Comparison of ENCODE assay signal across 20 mouse cellular contexts in the genomic region with DNA sequence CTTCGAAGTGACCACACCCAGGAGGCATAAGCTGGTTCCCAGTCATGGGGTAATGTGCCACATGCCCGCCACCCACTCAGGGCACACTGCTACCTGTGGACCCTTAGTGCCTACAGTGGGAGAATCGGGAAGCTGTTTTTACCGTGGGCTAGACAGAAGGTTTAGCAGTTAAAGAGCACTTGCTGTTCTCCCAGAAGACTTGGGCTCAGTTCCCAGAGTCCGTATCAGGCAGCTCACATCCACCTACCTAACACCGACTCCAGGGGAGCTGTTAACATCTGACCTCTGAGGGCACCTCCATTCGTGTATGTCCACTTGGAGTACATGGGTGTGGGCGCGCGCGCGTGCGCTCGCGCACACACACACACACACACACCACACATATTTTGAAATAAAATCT. TPM values are rescaled to one million over a fixed set of nuclear protein-coding genes. Genes with fewer than 3 reads are reported as not detected.
DNase-seq lines count a peak whose midpoint lies in the region; ATAC-seq lines count a peak whose summit lies in the region.
"Had no signal": no experiment of that assay in that cellular context is flagged by ENCODE, and none has a peak within 500 bp of the region (broad histone marks: within the 10 kb centered on the region; RNA-seq: fewer than 3 reads in every experiment).

No protein-coding gene starts in this region.

- ATAC-seq in cerebellum, adult (ENCODE audit: insufficient number of reproducible peaks, low FRiP score, low TSS enrichment), result no peak
- ATAC-seq in megakaryocyte, adult 5-6 weeks (ENCODE audit: poor library complexity, severe bottlenecking), result no peak
- ATAC-seq in erythroid progenitor cell, adult 5-6 weeks (replicated peaks; ENCODE audit: low FRiP score, poor library complexity, severe bottlenecking), result no peak
- ATAC-seq: intestine, postnatal 0 days; liver, embryonic 12.5 days; midbrain, embryonic 15.5 days had no signal

- 84% methylated on average over 15 of the region's 15 CpGs for WGBS in limb, embryonic 10.5 days
- 94% methylated on average over 15 of the region's 15 CpGs for WGBS in midbrain, embryonic 10.5 days

- H3K36me3 ChIP-seq in megakaryocyte, embryonic 14.5 days (replicated peaks; ENCODE audit: low read length), result peaks cover 82% of the 10 kb centered on the region
- peaks cover 77% of the 10 kb centered on the region for H3K36me3 ChIP-seq in limb, embryonic 10.5 days
- peaks cover 76% of the 10 kb centered on the region for H3K36me3 ChIP-seq in midbrain, embryonic 10.5 days

- peak overlapping the region; percentile 79 for H3K27ac ChIP-seq in limb, embryonic 10.5 days
- H3K27ac ChIP-seq in midbrain, embryonic 10.5 days (replicated peaks), result no peak overlapping the region
- H3K27ac ChIP-seq: gastrocnemius, adult 2 months; heart, embryonic 10.5 days; hindbrain, embryonic 10.5 days; liver, embryonic 12.5 days; midbrain, embryonic 15.5 days; neural tube, embryonic 12.5 days had no signal

- peak overlapping the region; percentile 33 for H3K4me3 ChIP-seq in megakaryocyte, embryonic 14.5 days (replicated peaks)
- no peak overlapping the region for H3K4me3 ChIP-seq in limb, embryonic 10.5 days
- no peak overlapping the region for H3K4me3 ChIP-seq in midbrain, embryonic 10.5 days
- H3K4me3 ChIP-seq: gastrocnemius, adult 2 months; heart, embryonic 10.5 days; hindbrain, embryonic 10.5 days; liver, embryonic 12.5 days; midbrain, embryonic 15.5 days; neural tube, embryonic 12.5 days had no signal

- H3K27me3 ChIP-seq in megakaryocyte, embryonic 14.5 days (replicated peaks), result no peaks in the 10 kb centered on the region
- no peaks in the 10 kb centered on the region for H3K27me3 ChIP-seq in limb, embryonic 10.5 days (ENCODE audit: low read depth, poor library complexity, severe bottlenecking)
- H3K27me3 ChIP-seq in midbrain, embryonic 10.5 days (ENCODE audit: low read depth, poor library complexity, severe bottlenecking), result no peaks in the 10 kb centered on the region
- H3K27me3 ChIP-seq: liver, embryonic 12.5 days; midbrain, embryonic 15.5 days; neural tube, embryonic 12.5 days had no signal

- DNase-seq in cerebellum, adult 9-10 months, result peak; percentile 51
- peak; percentile 40 for DNase-seq in limb, embryonic 10.5 days (ENCODE audit: low spot score)
- DNase-seq in kidney, postnatal 36 days, result no peak
- no peak for DNase-seq in midbrain, embryonic 10.5 days (ENCODE audit: low spot score)
- DNase-seq: adrenal gland, postnatal 10 days; gastrocnemius, adult 2 months; kidney, postnatal 25 days; lung, postnatal 10 days; right cerebral cortex, postnatal 25 days; spleen, adult 18-20 months had no signal

- peaks cover 20% of the 10 kb centered on the region for H3K4me1 ChIP-seq in megakaryocyte, embryonic 14.5 days
- peaks cover 74% of the 10 kb centered on the region for H3K4me1 ChIP-seq in limb, embryonic 10.5 days
- H3K4me1 ChIP-seq in midbrain, embryonic 10.5 days, result peaks cover 35% of the 10 kb centered on the region

- H3K9me3 ChIP-seq in megakaryocyte, embryonic 14.5 days, result no peaks in the 10 kb centered on the region
- H3K9me3 ChIP-seq in limb, embryonic 10.5 days (replicated peaks), result no peaks in the 10 kb centered on the region
- H3K9me3 ChIP-seq in midbrain, embryonic 10.5 days (replicated peaks), result no peaks in the 10 kb centered on the region
- H3K9me3 ChIP-seq: heart, embryonic 10.5 days; hindbrain, embryonic 10.5 days; liver, embryonic 12.5 days; midbrain, embryonic 15.5 days; neural tube, embryonic 12.5 days had no signal

RNA-seq across cellular contexts. Expression of a gene that starts 4.2 kb away (rescaled TPM):
- 20.6 and 67.1 TPM in 2 replicates for polyA plus RNA-seq in megakaryocyte, embryonic 14.5 days (2012; ENCODE audit: insufficient read depth, low replicate concordance)
- 11.2 and 13.1 TPM in 2 replicates for total RNA-seq in megakaryocyte, adult 5-6 weeks (2015)
- 11.3 and 11.4 TPM in 2 replicates for total RNA-seq in megakaryocyte, adult 5-6 weeks (2017)
- 14.2 and 15.7 TPM in 2 replicates for polyA plus RNA-seq in limb, embryonic 10.5 days (2016; fragmentation: Nextera tagmentation; extraction: Ambion mirVana)
- 20.4 and 20.7 TPM in 2 replicates for polyA plus RNA-seq in midbrain, embryonic 10.5 days (2016; fragmentation: Nextera tagmentation; extraction: Ambion mirVana)
- total RNA-seq in erythroid progenitor cell, adult 5-6 weeks (2015; ENCODE audit: low replicate concordance), result 3.6 and 5.4 TPM in 2 replicates
- 3.5 and 4.7 TPM in 2 replicates for total RNA-seq in erythroid progenitor cell, adult 5-6 weeks (2017; ENCODE audit: low replicate concordance)

RNA-seq across cellular contexts. Expression of a gene that starts 5.1 kb away (rescaled TPM):
- 28.4 and 32.8 TPM in 2 replicates for polyA plus RNA-seq in megakaryocyte, embryonic 14.5 days (2012; ENCODE audit: insufficient read depth, low replicate concordance)
- 25.0 and 31.2 TPM in 2 replicates for total RNA-seq in megakaryocyte, adult 5-6 weeks (2015)
- total RNA-seq in megakaryocyte, adult 5-6 weeks (2017), result 15.3 and 22.4 TPM in 2 replicates
- polyA plus RNA-seq in limb, embryonic 10.5 days (2016; fragmentation: Nextera tagmentation; extraction: Ambion mirVana), result 26.3 and 31.1 TPM in 2 replicates
- 23.1 and 29.9 TPM in 2 replicates for polyA plus RNA-seq in midbrain, embryonic 10.5 days (2016; fragmentation: Nextera tagmentation; extraction: Ambion mirVana)
- total RNA-seq in erythroid progenitor cell, adult 5-6 weeks (2015; ENCODE audit: low replicate concordance), result 29.8 and 33.2 TPM in 2 replicates
- total RNA-seq in erythroid progenitor cell, adult 5-6 weeks (2017; ENCODE audit: low replicate concordance), result 30.3 and 38.8 TPM in 2 replicates

RNA-seq across cellular contexts. Expression of a gene that starts 29.9 kb away (rescaled TPM):
- 129 and 266 TPM in 2 replicates for polyA plus RNA-seq in megakaryocyte, embryonic 14.5 days (2012; ENCODE audit: insufficient read depth, low replicate concordance)
- 15.5 and 16.1 TPM in 2 replicates for total RNA-seq in megakaryocyte, adult 5-6 weeks (2015)
- total RNA-seq in megakaryocyte, adult 5-6 weeks (2017), result 11.2 and 19.6 TPM in 2 replicates
- 55.0 and 55.4 TPM in 2 replicates for polyA plus RNA-seq in limb, embryonic 10.5 days (2016; fragmentation: Nextera tagmentation; extraction: Ambion mirVana)
- polyA plus RNA-seq in midbrain, embryonic 10.5 days (2016; fragmentation: Nextera tagmentation; extraction: Ambion mirVana), result 60.5 and 60.9 TPM in 2 replicates
- 24.1 and 24.3 TPM in 2 replicates for total RNA-seq in erythroid progenitor cell, adult 5-6 weeks (2015; ENCODE audit: low replicate concordance)
- 21.4 and 35.7 TPM in 2 replicates for total RNA-seq in erythroid progenitor cell, adult 5-6 weeks (2017; ENCODE audit: low replicate concordance)

RNA-seq across cellular contexts. Expression of a gene that starts 30.1 kb away (rescaled TPM):
- polyA plus RNA-seq in megakaryocyte, embryonic 14.5 days (2012; ENCODE audit: insufficient read depth, low replicate concordance), result 5.2 TPM in 1 of 2 replicates, not detected in the other
- 3.2 and 5.4 TPM in 2 replicates for total RNA-seq in megakaryocyte, adult 5-6 weeks (2015)
- 10.3 and 13.1 TPM in 2 replicates for total RNA-seq in megakaryocyte, adult 5-6 weeks (2017)
- polyA plus RNA-seq in limb, embryonic 10.5 days (2016; fragmentation: Nextera tagmentation; extraction: Ambion mirVana), result 26.7 and 28.4 TPM in 2 replicates
- polyA plus RNA-seq in midbrain, embryonic 10.5 days (2016; fragmentation: Nextera tagmentation; extraction: Ambion mirVana), result 25.0 and 26.4 TPM in 2 replicates
- total RNA-seq in erythroid progenitor cell, adult 5-6 weeks (2015; ENCODE audit: low replicate concordance), result 10.1 TPM in 1 of 2 replicates, not detected in the other
- 3.8 and 9.0 TPM in 2 replicates for total RNA-seq in erythroid progenitor cell, adult 5-6 weeks (2017; ENCODE audit: low replicate concordance)

RNA-seq across cellular contexts. Expression of a gene that starts 35.0 kb away (rescaled TPM):
- polyA plus RNA-seq in megakaryocyte, embryonic 14.5 days (2012; ENCODE audit: insufficient read depth, low replicate concordance), result not detected in 2 replicates
- total RNA-seq in megakaryocyte, adult 5-6 weeks (2015), result 0.18 TPM in 1 of 2 replicates, not detected in the other
- total RNA-seq in megakaryocyte, adult 5-6 weeks (2017), result not detected in 2 replicates
- 0.55 and 0.68 TPM in 2 replicates for polyA plus RNA-seq in limb, embryonic 10.5 days (2016; fragmentation: Nextera tagmentation; extraction: Ambion mirVana)
- polyA plus RNA-seq in midbrain, embryonic 10.5 days (2016; fragmentation: Nextera tagmentation; extraction: Ambion mirVana), result 5.3 and 8.7 TPM in 2 replicates
- total RNA-seq in erythroid progenitor cell, adult 5-6 weeks (2015; ENCODE audit: low replicate concordance), result not detected in 2 replicates
- total RNA-seq in erythroid progenitor cell, adult 5-6 weeks (2017; ENCODE audit: low replicate concordance), result not detected in 2 replicates
- total RNA-seq: gastrocnemius, adult 2 months had no signal

Comparison
In these comparisons a context has a peak if more than half of its experiments do, and no peak if none do; other contexts are left out.
1. DNase-seq: peak in cerebellum, adult 9-10 months (single experiment) and limb, embryonic 10.5 days (single experiment); none in kidney, postnatal 36 days (0 of 2) and midbrain, embryonic 10.5 days (single experiment).